In the genomic region with DNA sequence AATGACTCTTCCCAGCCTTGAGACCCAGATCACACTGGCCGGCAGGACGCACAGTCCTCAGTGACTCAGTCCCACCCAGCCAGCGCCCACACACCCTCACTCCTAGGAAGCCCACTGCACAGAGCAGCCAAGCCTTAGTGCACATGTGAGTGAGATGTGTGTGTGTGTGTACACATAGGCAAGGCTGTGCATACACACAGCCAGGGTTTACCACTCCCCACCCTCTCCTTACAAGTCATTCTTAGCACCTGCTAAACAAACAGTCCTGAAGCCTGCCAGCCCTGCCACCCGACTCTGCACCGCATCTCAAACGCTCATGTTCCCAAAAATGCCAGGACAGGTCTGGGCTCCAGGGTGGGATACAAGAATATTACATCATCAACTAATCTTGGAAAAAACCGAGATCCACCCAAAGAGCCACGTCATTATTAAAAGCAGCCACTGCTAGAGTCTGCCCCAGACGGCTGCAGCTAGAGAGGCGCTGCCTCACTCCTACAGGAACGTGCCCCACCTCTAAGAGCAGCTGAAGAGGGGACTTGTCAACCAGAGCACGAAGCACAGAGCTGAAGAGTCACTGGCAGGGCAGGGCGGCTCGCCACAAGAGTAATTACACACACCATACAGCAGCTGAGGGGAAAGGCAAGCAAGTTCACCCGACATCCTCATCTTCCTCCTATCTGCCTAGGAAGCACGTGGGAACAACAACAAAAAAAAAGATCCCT, we compare ENCODE assay signal across 8 mouse cellular contexts. TPM values are rescaled to one million over a fixed set of nuclear protein-coding genes. Genes with fewer than 3 reads are reported as not detected.
DNase-seq lines count a peak whose midpoint lies in the region; ATAC-seq and TF ChIP-seq lines count a peak whose summit lies in the region.

No protein-coding gene starts in this region.

- H3K9me3 ChIP-seq in midbrain, embryonic 16.5 days (replicated peaks; ENCODE audit: control insufficient read depth, low read length, poor library complexity, severe bottlenecking): no peaks in the 10 kb centered on the region

- peak; percentile 39 for DNase-seq in retina, postnatal 1 day
- DNase-seq in retina, embryonic 14.5 days (ENCODE audit: low spot score): no peak
- no peak for DNase-seq in left cerebral cortex, adult 9 months (ENCODE audit: low spot score in 2 of 2)
- DNase-seq in gastrocnemius, adult 18-20 months (ENCODE audit: low spot score): no peak

- H3K36me3 ChIP-seq in midbrain, embryonic 16.5 days (ENCODE audit: control insufficient read depth, insufficient read depth, low read length): no peaks in the 10 kb centered on the region

- TF ChIP-seq POLR2A in embryonic fibroblast, embryonic 13.5 days (IDR thresholded peaks at IDR 0.05; ENCODE audit: low read depth, low read length): no peak; the same call in 1 of the 2 replicates

- H3K9ac ChIP-seq in midbrain, embryonic 16.5 days (ENCODE audit: low read depth, low read length): peak overlapping the region; percentile 31; the same call in 1 of the 2 replicates

- ATAC-seq in inflammation-experienced regulatory T-cells, adult 6 months: peak; percentile 32
- peak; percentile 63 for ATAC-seq in midbrain, embryonic 16.5 days
- no peak for ATAC-seq in megakaryocyte, adult 5-6 weeks (ENCODE audit: poor library complexity, severe bottlenecking)

- no peak overlapping the region for H3K4me3 ChIP-seq in embryonic fibroblast, embryonic 13.5 days (ENCODE audit: insufficient read depth, low read length)
- H3K4me3 ChIP-seq in midbrain, embryonic 16.5 days (ENCODE audit: low read depth, low read length): no peak overlapping the region

- no peaks in the 10 kb centered on the region for H3K27me3 ChIP-seq in midbrain, embryonic 16.5 days (ENCODE audit: control insufficient read depth, insufficient read depth, low read depth, low read length)

- H3K4me1 ChIP-seq in embryonic fibroblast, embryonic 13.5 days (ENCODE audit: control insufficient read depth, insufficient read depth, low read length): peaks cover 18% of the 10 kb centered on the region
- peaks cover 42% of the 10 kb centered on the region for H3K4me1 ChIP-seq in midbrain, embryonic 16.5 days (ENCODE audit: control insufficient read depth, insufficient read depth, low read length)

- peak overlapping the region; percentile 15; the same call in 1 of the 2 replicates for H3K27ac ChIP-seq in embryonic fibroblast, embryonic 13.5 days (ENCODE audit: insufficient read depth, low read length)
- peak overlapping the region; percentile 45; the same call in 1 of the 2 replicates for H3K27ac ChIP-seq in midbrain, embryonic 16.5 days (ENCODE audit: low read length)

- H3K4me2 ChIP-seq in midbrain, embryonic 16.5 days (ENCODE audit: low read length): peak overlapping the region; percentile 25

- TF ChIP-seq CTCF in embryonic fibroblast, embryonic 13.5 days (IDR thresholded peaks at IDR 0.05; ENCODE audit: borderline replicate concordance, insufficient read depth, low read length): no peak

- WGBS in midbrain, embryonic 16.5 days: 13% methylated on average over 16 of the region's 16 CpGs

RNA-seq across cellular contexts. Expression of a gene that starts 12.7 kb away (rescaled TPM):
- polyA plus RNA-seq in embryonic fibroblast, embryonic 13.5 days (2011; ENCODE audit: insufficient read length, low read depth, missing spikeins): 8.4 and 8.6 TPM in 2 replicates
- 1 to 10 TPM; 3.8 to 7.1 (median 7.0) TPM for polyA plus RNA-seq in inflammation-experienced regulatory T-cells, adult 6 months (2017; shearing (Covaris generic))
- polyA plus RNA-seq in midbrain, embryonic 16.5 days (2015; fragmentation: Nextera tagmentation; extraction: Ambion mirVana): 9.2 and 12.6 TPM in 2 replicates
- 5.9 and 8.0 TPM in 2 replicates for total RNA-seq in megakaryocyte, adult 5-6 weeks (2015)
- total RNA-seq in megakaryocyte, adult 5-6 weeks (2017): 11.0 and 11.5 TPM in 2 replicates
- 1 to 10 TPM; 1.9 to 3.1 TPM for total RNA-seq in gastrocnemius, adult 18-20 months (2021)

RNA-seq across cellular contexts. Expression of a gene that starts 28.0 kb away (rescaled TPM):
- polyA plus RNA-seq in embryonic fibroblast, embryonic 13.5 days (2011; ENCODE audit: insufficient read length, low read depth, missing spikeins): 9.0 and 10.0 TPM in 2 replicates
- not detected for polyA plus RNA-seq in inflammation-experienced regulatory T-cells, adult 6 months (2017; shearing (Covaris generic))
- polyA plus RNA-seq in midbrain, embryonic 16.5 days (2015; fragmentation: Nextera tagmentation; extraction: Ambion mirVana): 42.0 and 43.0 TPM in 2 replicates
- 0.93 TPM in 1 of 2 replicates, not detected in the other for total RNA-seq in megakaryocyte, adult 5-6 weeks (2015)
- total RNA-seq in megakaryocyte, adult 5-6 weeks (2017): 0.11 TPM in 1 of 2 replicates, not detected in the other
- total RNA-seq in gastrocnemius, adult 18-20 months (2021): 1 to 10 TPM in 1 of 2 experiments, under 1 TPM in 1; 0.57 to 1.8 TPM
